Mouse (Mus musculus) liver, embryonic 18 days (tissue): ENCODE measurements around the gene Hebp1. TPM values are rescaled to one million over a fixed set of nuclear protein-coding genes. Genes with fewer than 3 reads are reported as not detected.

Source experiments
- polyA plus RNA-seq: library from polyadenylated mRNA; depleted of rRNA; stranded (reverse); fragments of >200 nt; gene quantifications from 2 replicates; pipeline ENCODE4 v1.2.3, GENCODE M21; 2012; rRNA removed

Gene Hebp1
- 151 and 159 TPM in 2 replicates for polyA plus RNA-seq

GRCm38 (mm10) chr6:135197921-135198532 is at the start of gene Hebp1, which contains the start of gene Fam234b:
Hebp1 (minus strand) TSS chr6:135198022.
Fam234b (plus strand) TSS chr6:135197977.

GRCm38 (mm10) chr6:135118183-135118582 is 79.6 kb downstream of the Hebp1 start, which contains the start of gene Gprc5d:
Gprc5d (minus strand) TSS chr6:135118283.

Other genes starting within 250 kb of the Hebp1 start
- 1.3 and 1.4 TPM in 2 replicates for gene Apold1, start 216.3 kb downstream of the Hebp1 start, polyA plus RNA-seq
- gene Ddx47, start 186.4 kb downstream of the Hebp1 start, polyA plus RNA-seq, result 36.8 and 39.5 TPM in 2 replicates
- gene Gprc5a, start 132.4 kb downstream of the Hebp1 start, polyA plus RNA-seq, result 0.07 and 0.08 TPM in 2 replicates
- 0.13 and 0.28 TPM in 2 replicates for gene Gprc5d, start 79.7 kb downstream of the Hebp1 start, polyA plus RNA-seq
- gene Fam234b, start within 50 bp of the Hebp1 start, polyA plus RNA-seq, result 12.3 and 13.2 TPM in 2 replicates
- 0.12 and 0.19 TPM in 2 replicates for gene Gsg1, start 56.3 kb upstream of the Hebp1 start, polyA plus RNA-seq
- 0.02 TPM in 1 of 2 replicates, not detected in the other for gene Pbp2, start 112.4 kb upstream of the Hebp1 start, polyA plus RNA-seq
- 3.6 and 4.9 TPM in 2 replicates for gene Emp1, start 164.5 kb upstream of the Hebp1 start, polyA plus RNA-seq